Mouse (Mus musculus) lung, adult 2 months (tissue): ENCODE results near the gene Sema4a. TPM values are rescaled to one million over a fixed set of nuclear protein-coding genes. Genes with fewer than 3 reads are reported as not detected.
A peak's percentile ranks its signal among the peaks of the same experiment; 100 is the strongest.
"Not testable (repeated sequence)": the region's sequence is repeated elsewhere in the genome, so short reads cannot be mapped to it uniquely, and the experiment has no call there.

Experiments
- DNase-seq: peaks from one replicate; pipeline ENCODE4 v3.0.0; 2022
- H3K4me1 ChIP-seq: fragments of 200-500 bp; 2 replicates; pipeline ENCODE4 v1.6.1; 2011; ENCODE audit warnings: low read length; ENCODE audit not compliant: control insufficient read depth, insufficient read depth
- H3K4me3 ChIP-seq: fragments of 200-500 bp; replicated peaks from 2 replicates; pipeline ENCODE3; 2011; ENCODE audit warnings: low read depth, mild to moderate bottlenecking, control low read depth, low read length; ENCODE audit errors: extremely low read depth
- CTCF ChIP-seq: fragments of 200-500 bp; IDR thresholded peaks from 2 replicates; pipeline ENCODE4 v1.5.1; 2011; ENCODE audit warnings: mild to moderate bottlenecking, low read length, control low read depth; ENCODE audit not compliant: insufficient read depth
- POLR2A ChIP-seq: fragments of 200-500 bp; IDR thresholded peaks from 2 replicates; pipeline ENCODE4 v1.6.1; 2011; ENCODE audit warnings: low read depth, mild to moderate bottlenecking, control low read depth, low read length, borderline replicate concordance; ENCODE audit errors: extremely low read depth
- WGBS: fragments of 180-500 bp; shearing (Covaris S2); methylation state at CpG from one replicate; pipeline ENCODE4 v1.1.7; 2018; 5-methylcytosine and 5-hydroxymethylcytosine counted together
- polyA plus RNA-seq: library from polyadenylated mRNA; depleted of rRNA; stranded (reverse); fragments of >200 nt; gene quantifications from 2 replicates; pipeline ENCODE4 v1.2.3, GENCODE M21; 2012

The Sema4a gene
- polyA plus RNA-seq, 1 experiment = 58.3 TPM

DNA sequence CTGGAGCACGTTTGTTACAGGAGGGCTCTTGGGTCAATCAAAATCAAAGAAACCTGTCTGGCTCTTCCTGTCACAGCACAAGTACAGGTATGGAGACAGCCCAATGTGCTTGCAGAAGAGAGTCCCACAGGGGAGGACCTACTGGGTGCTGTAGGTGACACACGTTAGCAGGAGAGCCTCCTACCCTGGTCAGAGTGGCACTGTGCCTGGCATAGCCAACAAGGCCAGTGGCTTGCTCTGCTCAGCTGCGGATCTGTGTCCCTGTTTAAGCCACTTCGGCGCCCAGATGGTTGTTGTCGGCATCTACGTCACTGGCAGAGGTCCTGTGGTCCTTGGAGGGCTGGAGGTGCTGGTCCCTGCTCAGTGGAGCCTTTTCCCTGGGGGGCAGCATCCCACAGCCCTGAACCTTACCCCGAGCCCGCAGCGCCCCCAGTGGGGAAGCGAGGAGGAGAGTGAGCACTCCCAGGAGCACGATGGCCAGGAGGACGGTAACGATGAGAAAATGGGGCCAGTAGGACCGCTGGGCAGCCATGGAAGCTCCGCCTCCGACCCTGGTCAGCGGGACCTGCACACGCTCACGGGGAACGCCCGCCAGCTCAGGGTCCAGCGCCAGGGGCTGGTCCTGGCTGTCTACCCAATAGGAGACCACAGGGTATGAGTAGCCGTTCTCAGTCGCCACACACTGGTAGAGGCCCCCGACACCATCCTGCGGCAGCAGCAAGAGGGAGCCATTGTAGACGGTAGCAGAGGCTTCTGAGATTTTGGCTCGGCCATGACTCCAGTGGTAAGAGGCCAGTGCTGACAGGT lies 24.4 kb downstream of the Sema4a start:
- 20% methylated on average over 29 of the region's 29 CpGs for WGBS
- Histone ChIP-seq H3K4me1 (peaks cover 4% of the 10 kb centered on the region), H3K4me3 (no peak overlapping the region)
- DNase-seq = peak; percentile 42
- 0 out of 2 replicates have a peak, but pooled peaks have one; percentile 19 for TF ChIP-seq CTCF
- no peak for TF ChIP-seq POLR2A

DNA sequence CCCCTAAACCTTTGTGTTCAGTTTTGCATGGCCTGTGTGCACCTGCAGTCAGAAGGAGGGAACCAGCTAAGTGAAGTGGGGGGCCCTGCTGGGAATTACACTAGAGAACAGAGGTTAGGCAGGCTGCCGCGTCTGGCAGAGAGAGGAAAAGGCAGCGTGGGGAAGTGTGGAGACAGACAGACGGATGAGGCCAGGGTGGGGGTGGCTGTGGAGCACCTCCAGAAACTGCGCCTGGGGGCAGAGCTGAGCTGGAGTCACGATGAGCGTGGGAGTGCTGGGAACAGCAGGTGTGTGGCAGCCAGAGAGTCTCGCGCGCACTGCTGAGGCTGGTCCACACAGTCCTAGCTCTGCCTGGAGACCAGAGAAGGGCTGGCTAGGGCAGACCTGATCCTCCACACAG lies 25.5 kb downstream of the Sema4a start:
- no peak for DNase-seq
- Histone ChIP-seq H3K4me1 (peaks cover under 1% of the 10 kb centered on the region), H3K4me3 (no peak overlapping the region)
- no peak for TF ChIP-seq CTCF
- TF ChIP-seq POLR2A = no peak
- WGBS = 67% methylated on average over 10 of the region's 10 CpGs

DNA sequence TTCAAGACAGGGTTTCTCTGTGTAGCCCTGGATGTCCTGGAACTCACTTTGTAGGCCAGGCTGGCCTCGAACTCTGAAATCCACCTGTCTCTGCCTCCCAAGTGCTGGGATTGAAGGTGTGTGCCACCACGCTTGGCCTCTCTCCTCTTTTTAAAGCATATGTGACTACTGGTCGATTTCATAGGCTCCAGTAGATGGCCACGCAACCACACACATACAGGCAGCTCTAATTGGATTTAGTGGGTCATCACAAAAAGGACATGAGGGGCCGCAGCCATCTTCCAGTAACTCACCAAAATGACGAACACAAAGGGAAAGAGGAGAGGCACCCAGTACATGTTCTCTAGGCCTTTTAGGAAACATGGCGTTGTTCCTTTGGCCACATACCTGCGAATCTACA lies 32.3 kb downstream of the Sema4a start:
- WGBS = 67% methylated on average over 8 of the region's 8 CpGs
- not testable (repeated sequence) for DNase-seq

DNA sequence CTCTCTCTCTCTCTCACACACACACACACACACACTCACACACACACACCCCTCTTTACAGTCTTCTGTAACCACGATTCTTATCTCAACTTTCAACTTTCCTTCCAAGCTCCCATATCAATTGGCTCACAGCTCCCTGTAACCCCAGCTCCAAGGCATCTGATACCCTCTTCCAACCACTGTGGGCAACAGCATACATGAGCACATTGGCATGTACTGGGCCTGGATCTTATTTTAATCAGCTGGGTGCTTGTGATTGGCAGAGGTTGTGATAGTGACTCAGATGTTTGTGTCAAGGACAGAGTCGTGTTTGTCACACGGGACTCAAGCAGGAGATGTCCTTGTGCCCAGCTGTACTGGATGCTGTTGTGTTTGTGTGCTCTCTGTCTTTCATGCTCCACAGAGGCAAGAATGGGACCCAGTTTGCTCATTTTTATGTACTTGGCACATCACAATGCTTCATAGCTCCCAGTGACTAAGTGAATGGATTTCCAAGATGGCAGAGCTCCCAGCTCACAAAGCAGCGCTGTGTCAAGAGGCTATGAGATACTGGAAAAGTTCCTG lies 33.6 kb downstream of the Sema4a start:
- Histone ChIP-seq H3K4me1 (peaks cover 4% of the 10 kb centered on the region; the same call in 1 of the 2 replicates), H3K4me3 (no peak overlapping the region)
- no peak for TF ChIP-seq CTCF
- TF ChIP-seq POLR2A = no peak
- no peak for DNase-seq
- WGBS = 64% methylated on average over 4 of the region's 4 CpGs

More for the DNA sequence above, 32.3 kb downstream of the Sema4a start:
- not testable (repeated sequence) for H3K4me3 ChIP-seq, H3K4me1 ChIP-seq

DNA sequence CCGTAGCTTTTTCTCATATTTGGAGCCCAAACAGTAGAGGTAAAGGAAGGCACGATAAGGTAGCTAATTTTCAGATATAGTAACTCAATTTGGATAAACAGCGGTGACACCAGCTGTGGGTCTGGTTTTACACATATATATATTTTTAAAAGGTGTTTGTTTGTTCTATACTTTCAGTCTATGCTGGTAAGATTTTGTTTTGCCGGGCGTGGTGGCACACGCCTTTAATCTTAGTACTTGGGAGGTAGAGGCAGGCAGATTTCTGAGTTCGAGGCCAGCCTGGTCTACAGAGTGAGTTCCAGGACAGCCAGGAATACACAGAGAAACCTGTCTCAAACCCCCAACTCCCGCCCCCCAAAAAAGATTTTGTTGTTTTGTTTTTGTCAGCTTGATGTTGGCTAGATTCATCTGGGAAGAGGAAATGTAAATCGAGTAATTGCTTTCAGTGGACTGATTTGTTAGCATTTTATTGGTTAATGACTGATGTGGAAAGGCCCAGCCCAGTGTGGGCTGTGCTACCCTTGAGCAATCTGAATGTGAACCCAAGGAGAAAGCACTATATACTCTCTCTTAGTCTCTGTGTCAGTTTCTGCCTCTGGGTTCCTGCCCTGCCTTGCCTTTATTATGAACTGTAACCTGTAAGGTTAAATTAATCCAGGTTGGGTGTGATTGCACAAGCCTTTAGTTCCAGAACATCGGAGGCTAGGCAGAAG lies 35.1 kb downstream of the Sema4a start:
- Histone ChIP-seq H3K4me3 (no peak overlapping the region), H3K4me1 (peaks cover 4% of the 10 kb centered on the region; the same call in 1 of the 2 replicates)
- no peak for TF ChIP-seq CTCF
- TF ChIP-seq POLR2A = no peak
- WGBS = 79% methylated on average over 10 of the region's 10 CpGs
- no peak for DNase-seq

DNA sequence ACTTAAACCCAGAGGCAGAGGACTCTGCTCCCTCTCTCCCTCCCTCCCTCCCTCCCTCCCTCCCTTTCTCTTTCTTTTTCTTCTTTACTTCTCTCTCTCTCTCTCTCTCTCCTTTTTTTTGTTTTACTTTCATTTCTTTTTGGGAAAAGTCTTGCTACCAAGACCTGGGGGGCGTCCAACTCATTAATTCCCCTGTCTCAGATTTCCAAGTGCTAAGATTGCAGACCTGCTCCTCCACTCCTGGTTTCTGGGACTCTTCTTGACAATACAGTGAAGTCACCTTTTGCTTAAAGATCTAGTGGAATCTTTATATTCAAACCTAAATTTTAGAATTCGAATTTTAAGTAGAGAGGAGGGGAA lies 35.7 kb downstream of the Sema4a start:
- H3K4me3 ChIP-seq = no peak overlapping the region
- peaks cover 4% of the 10 kb centered on the region; the same call in 1 of the 2 replicates for H3K4me1 ChIP-seq
- DNase-seq = no peak
- WGBS = 5% methylated on average over 2 of the region's 2 CpGs
- TF ChIP-seq CTCF (no peak), POLR2A (no peak)

DNA sequence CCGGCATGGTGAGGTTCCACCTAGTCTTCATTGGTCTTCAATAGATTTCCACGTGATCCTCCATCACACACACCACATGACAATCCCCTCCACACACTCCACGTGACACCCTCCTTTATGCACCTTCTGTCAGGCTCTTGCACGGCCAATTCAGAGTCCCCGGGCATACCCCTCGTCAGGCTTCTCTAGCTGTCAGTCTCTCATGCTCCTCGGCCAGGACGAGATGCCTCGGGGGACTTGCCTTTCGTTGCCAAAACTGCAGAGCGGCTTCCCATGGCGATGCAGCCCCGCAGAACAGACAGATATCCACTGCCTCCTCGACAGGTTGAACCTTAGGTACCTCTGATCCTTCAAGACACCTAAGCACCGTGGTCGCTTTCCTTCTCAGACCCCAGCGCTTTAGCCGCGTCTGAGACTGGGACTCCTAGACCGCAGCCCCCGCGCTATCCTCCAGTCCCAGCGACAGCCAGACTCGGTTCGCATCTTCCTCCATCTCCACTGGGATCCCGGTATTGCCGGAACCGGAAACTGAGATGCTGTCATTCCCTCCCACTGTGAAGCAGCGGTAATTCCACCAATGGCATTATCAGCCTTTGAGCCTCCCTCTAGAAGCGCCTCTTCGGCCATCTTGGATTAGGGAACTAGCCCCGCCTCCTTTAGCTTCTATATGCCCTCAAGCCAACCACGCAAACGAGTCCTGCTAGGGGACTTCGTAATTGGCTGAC lies 36.2 kb downstream of the Sema4a start, which contains the start of gene Slc25a44:
Gene Slc25a44, minus strand, starts transcription at position 535 of the 725 bp plus-strand sequence.
- no peak for TF ChIP-seq CTCF
- peak; percentile 97; the same call in 1 of the 2 replicates for TF ChIP-seq POLR2A
- WGBS = under 1% methylated on average over 35 of the region's 35 CpGs
- peaks cover 4% of the 10 kb centered on the region; the same call in 1 of the 2 replicates for H3K4me1 ChIP-seq
- peak; percentile 94 for DNase-seq
- H3K4me3 ChIP-seq = peak within 1 kb of the TSS; percentile 87

DNA sequence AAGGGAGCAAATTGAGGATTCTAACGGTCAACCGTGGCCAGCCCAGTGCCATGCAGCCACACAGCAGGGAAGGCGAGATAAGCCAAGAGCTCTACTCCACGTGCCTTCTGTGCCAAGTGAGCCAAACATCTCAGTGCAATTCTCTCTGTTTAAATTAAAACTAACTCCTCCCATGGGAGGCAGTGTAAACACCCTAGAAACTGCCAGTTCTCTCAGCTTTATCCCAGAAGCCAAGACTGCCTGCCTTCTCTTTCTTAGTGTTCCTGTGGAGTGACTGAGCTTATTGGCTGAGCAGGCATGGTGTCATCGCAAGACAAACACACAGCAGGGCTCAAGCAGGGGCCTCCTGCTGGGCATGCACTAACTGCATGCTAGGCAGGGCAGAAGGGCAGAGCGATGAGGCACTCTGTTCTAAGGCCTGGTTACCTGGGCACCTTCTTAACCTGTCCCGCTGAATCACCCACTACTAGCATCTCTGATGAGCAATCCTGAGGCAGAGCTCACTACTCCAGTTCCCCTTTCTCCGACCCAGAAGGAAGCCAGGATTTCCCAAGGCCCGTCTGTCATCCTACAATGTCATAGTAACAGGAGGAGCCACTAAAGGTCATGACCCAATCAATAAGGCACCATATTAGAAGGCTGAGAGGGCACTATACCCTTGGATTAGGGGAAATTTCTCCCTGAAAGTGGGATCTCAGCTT lies 38.8 kb downstream of the Sema4a start:
- Histone ChIP-seq H3K4me1 (peaks cover 4% of the 10 kb centered on the region; the same call in 1 of the 2 replicates), H3K4me3 (no peak overlapping the region)
- 33% methylated on average over 9 of the region's 9 CpGs for WGBS
- peak; percentile 45 for DNase-seq
- TF ChIP-seq CTCF (0 out of 2 replicates have a peak, but pooled peaks have one; percentile 9), POLR2A (peak; percentile 30; the same call in 1 of the 2 replicates)

DNA sequence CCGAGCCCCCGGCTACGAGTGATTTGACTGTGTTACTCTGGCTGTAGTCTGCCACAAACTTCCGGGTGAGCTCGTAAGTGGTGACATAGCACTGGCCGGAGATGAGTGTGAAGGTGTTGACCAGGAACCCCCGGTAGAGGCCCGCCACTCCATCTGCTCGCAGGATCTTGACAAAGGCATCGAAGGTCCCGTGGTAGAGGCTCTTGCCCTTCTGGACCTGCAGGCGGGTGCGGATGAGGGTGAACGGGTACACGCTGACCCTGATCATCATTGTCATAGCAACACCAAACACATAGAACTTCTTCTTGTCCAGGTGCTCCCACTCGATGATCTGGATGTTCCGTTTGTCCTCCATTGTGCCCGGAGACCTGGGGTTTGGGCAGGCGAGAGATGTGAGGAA lies 40.2 kb downstream of the Sema4a start:
- TF ChIP-seq CTCF = no peak
- TF ChIP-seq POLR2A = no peak
- WGBS = 94% methylated on average over 19 of the region's 19 CpGs
- H3K4me1 ChIP-seq = peaks cover 4% of the 10 kb centered on the region; the same call in 1 of the 2 replicates
- no peak overlapping the region for H3K4me3 ChIP-seq
- no peak for DNase-seq
